Mouse (Mus musculus) urinary bladder, adult 18-20 months (tissue): ENCODE measurements around the gene Zfp592.

Experiments used
- DNase-seq, 2 experiments: peaks; one replicate each; pipeline ENCODE4 v3.0.0; 2022; ENCODE audit warnings: low spot score in 2 of 2, mixed read lengths in 2 of 2

Zfp592 gene

GRCm38 (mm10) chr7:80993834-80994662, 567 bp downstream of the Zfp592 start:
- DNase-seq = no peak

- DNase-seq = no peak
Observed at GRCm38 (mm10) chr7:80994663-80995005, 1.2 kb downstream of the Zfp592 start.

- no peak for DNase-seq
Observed at GRCm38 (mm10) chr7:80995266-80996146, 2.0 kb downstream of the Zfp592 start.

GRCm38 (mm10) chr7:80997776-80998175, 4.3 kb downstream of the Zfp592 start:
- no peak for DNase-seq

- no peak for DNase-seq
Observed at GRCm38 (mm10) chr7:80999536-80999935, 6.1 kb downstream of the Zfp592 start.

GRCm38 (mm10) chr7:81001844-81002243, 8.4 kb downstream of the Zfp592 start:
- DNase-seq = no peak

- no peak for DNase-seq
Observed at GRCm38 (mm10) chr7:81004556-81005079, 11.1 kb downstream of the Zfp592 start.

- no peak for DNase-seq
Observed at GRCm38 (mm10) chr7:81005969-81006368, 12.5 kb downstream of the Zfp592 start.

GRCm38 (mm10) chr7:81008285-81008684, 14.8 kb downstream of the Zfp592 start:
- DNase-seq = no peak

- DNase-seq = no peak
Observed at GRCm38 (mm10) chr7:81011576-81011975, 18.1 kb downstream of the Zfp592 start.

GRCm38 (mm10) chr7:81020307-81020706, 26.8 kb downstream of the Zfp592 start:
- no peak for DNase-seq

GRCm38 (mm10) chr7:81022731-81023130, 29.2 kb downstream of the Zfp592 start:
- no peak for DNase-seq

- no peak for DNase-seq
Observed at GRCm38 (mm10) chr7:81024118-81024517, 30.6 kb downstream of the Zfp592 start.

- no peak for DNase-seq
Observed at GRCm38 (mm10) chr7:81024651-81025050, 31.2 kb downstream of the Zfp592 start.

- no peak for DNase-seq
Observed at GRCm38 (mm10) chr7:81025751-81026150, 32.3 kb downstream of the Zfp592 start.

GRCm38 (mm10) chr7:81039711-81040110, 46.2 kb downstream of the Zfp592 start:
- DNase-seq = no peak

GRCm38 (mm10) chr7:81043023-81043620, 49.6 kb downstream of the Zfp592 start:
- no peak for DNase-seq

GRCm38 (mm10) chr7:81047847-81048246, 54.4 kb downstream of the Zfp592 start:
- no peak for DNase-seq

- no peak for DNase-seq
Observed at GRCm38 (mm10) chr7:81048513-81048912, 55.0 kb downstream of the Zfp592 start.

GRCm38 (mm10) chr7:81049966-81050365, 56.5 kb downstream of the Zfp592 start:
- no peak for DNase-seq

- no peak for DNase-seq
Observed at GRCm38 (mm10) chr7:81055709-81056370, 62.4 kb downstream of the Zfp592 start.

- no peak for DNase-seq
Observed at GRCm38 (mm10) chr7:81057471-81057870, 64.0 kb downstream of the Zfp592 start, which contains the start of gene Alpk3. Gene Alpk3, plus strand, starts transcription at chr7:81057600.
